Mouse (Mus musculus) liver, postnatal 0 days (tissue): Measurements from ENCODE around the gene Kctd12b.
A peak's percentile ranks its signal among the peaks of the same experiment; 100 is the strongest.

Experiments
- CTCF ChIP-seq: sonication (generic); IDR thresholded peaks from 2 replicates; pipeline ENCODE4 v1.5.1; 2016; ENCODE audit warnings: antibody characterized with exemption, low read depth
- EP300 ChIP-seq: IDR thresholded peaks from 2 replicates; pipeline ENCODE4 v1.6.1; 2016; ENCODE audit warnings: antibody characterized with exemption, low read depth, mild to moderate bottlenecking

GRCm38 (mm10) chrX:153707735-153708134 lies 11.5 kb upstream of the Kctd12b start:
- TF ChIP-seq CTCF = peak; percentile 45
- no peak for TF ChIP-seq EP300
